Mouse (Mus musculus) limb, embryonic 12.5 days (tissue): ENCODE measurements around the gene Dpt. TPM values are rescaled to one million over a fixed set of nuclear protein-coding genes. Genes with fewer than 3 reads are reported as not detected.

Source experiments
- ATAC-seq: fragments of 200-750 bp; cut with Nextera tagmentation; 2 replicates; pipeline ENCODE4 v1.8.0; 2017; ENCODE audit warnings: low read depth, moderate TSS enrichment; ENCODE audit not compliant: insufficient number of reproducible peaks, insufficient read depth, low FRiP score, low TSS enrichment
- H3K27ac ChIP-seq: fragments of 300-500 bp; sonication (generic); 2 replicates; pipeline ENCODE4 v1.5.1; 2016; ENCODE audit warnings: mild to moderate bottlenecking, moderate library complexity
- H3K27me3 ChIP-seq: fragments of 300-500 bp; sonication (generic); 2 replicates; pipeline ENCODE4 v1.6.1; 2016; ENCODE audit warnings: mild to moderate bottlenecking, moderate library complexity
- H3K36me3 ChIP-seq: fragments of 300-500 bp; sonication (generic); 2 replicates; pipeline ENCODE4 v1.6.1; 2016; ENCODE audit warnings: mild to moderate bottlenecking, moderate library complexity
- H3K4me1 ChIP-seq: fragments of 300-500 bp; sonication (generic); replicated peaks from 2 replicates; pipeline ENCODE4 v1.6.1; 2016
- H3K4me2 ChIP-seq: fragments of 300-500 bp; sonication (generic); 2 replicates; pipeline ENCODE4 v1.6.1; 2016; ENCODE audit warnings: mild to moderate bottlenecking, moderate library complexity
- H3K4me3 ChIP-seq: fragments of 300-500 bp; sonication (generic); replicated peaks from 2 replicates; pipeline ENCODE4 v1.5.1; 2016; ENCODE audit warnings: mild to moderate bottlenecking
- H3K9ac ChIP-seq: fragments of 300-500 bp; sonication (generic); replicated peaks from 2 replicates; pipeline ENCODE4 v1.6.1; 2016; ENCODE audit warnings: mild to moderate bottlenecking, moderate library complexity
- H3K9me3 ChIP-seq: fragments of 300-500 bp; sonication (generic); 2 replicates; pipeline ENCODE4 v1.6.1; 2016; ENCODE audit warnings: mild to moderate bottlenecking, moderate library complexity
- WGBS: fragments of 180-500 bp; shearing (Covaris S2); methylation state at CpG from one replicate; pipeline ENCODE4 v1.1.7; 2016; 5-methylcytosine and 5-hydroxymethylcytosine counted together
- polyA plus RNA-seq: library from polyadenylated mRNA; unstranded; fragments of >200 nt; fragmentation: Nextera tagmentation; extraction: Ambion mirVana; gene quantifications from 2 replicates; pipeline ENCODE4 v1.2.1, GENCODE M21; 2016

Dpt gene
- polyA plus RNA-seq, 1 experiment from 2014 or later = 0.24 TPM

GRCm38 (mm10) chr1:164862946-164863883 lies 66.8 kb downstream of the Dpt start:
- Histone ChIP-seq H3K9ac (no peak overlapping the region), H3K9me3 (no peaks in the 10 kb centered on the region), H3K27ac (no peak overlapping the region), H3K27me3 (no peaks in the 10 kb centered on the region), H3K4me3 (no peak overlapping the region), H3K4me2 (no peak overlapping the region), H3K4me1 (no peaks in the 10 kb centered on the region), H3K36me3 (no peaks in the 10 kb centered on the region)
- WGBS = 67% methylated on average over 12 of the region's 12 CpGs
- no peak for ATAC-seq

- WGBS = 92% methylated on average over 3 of the region's 3 CpGs
- H3K9me3 ChIP-seq = no peaks in the 10 kb centered on the region
- no peaks in the 10 kb centered on the region for H3K36me3 ChIP-seq
- no peaks in the 10 kb centered on the region for H3K27me3 ChIP-seq
- H3K27ac ChIP-seq = no peak overlapping the region
- H3K4me2 ChIP-seq = no peak overlapping the region
- H3K9ac ChIP-seq = no peak overlapping the region
- ATAC-seq = no peak
- no peaks in the 10 kb centered on the region for H3K4me1 ChIP-seq
- H3K4me3 ChIP-seq = no peak overlapping the region
Measured at GRCm38 (mm10) chr1:164864666-164865065, 68.2 kb downstream of the Dpt start.

GRCm38 (mm10) chr1:164870694-164871093 lies 74.2 kb downstream of the Dpt start:
- no peak overlapping the region for H3K9ac ChIP-seq
- H3K4me3 ChIP-seq = no peak overlapping the region
- H3K27ac ChIP-seq = no peak overlapping the region
- no peaks in the 10 kb centered on the region for H3K36me3 ChIP-seq
- 51% methylated on average over 7 of the region's 7 CpGs for WGBS
- no peaks in the 10 kb centered on the region for H3K9me3 ChIP-seq
- no peaks in the 10 kb centered on the region for H3K4me1 ChIP-seq
- no peak for ATAC-seq
- no peaks in the 10 kb centered on the region for H3K27me3 ChIP-seq
- no peak overlapping the region for H3K4me2 ChIP-seq

Other genes with a start within 250 kb of the Dpt start
- not detected in 2 replicates for gene Xcl1, start 138.9 kb downstream of the Dpt start, polyA plus RNA-seq